14 mouse cellular contexts compared by ENCODE assay signal in the genomic region with DNA sequence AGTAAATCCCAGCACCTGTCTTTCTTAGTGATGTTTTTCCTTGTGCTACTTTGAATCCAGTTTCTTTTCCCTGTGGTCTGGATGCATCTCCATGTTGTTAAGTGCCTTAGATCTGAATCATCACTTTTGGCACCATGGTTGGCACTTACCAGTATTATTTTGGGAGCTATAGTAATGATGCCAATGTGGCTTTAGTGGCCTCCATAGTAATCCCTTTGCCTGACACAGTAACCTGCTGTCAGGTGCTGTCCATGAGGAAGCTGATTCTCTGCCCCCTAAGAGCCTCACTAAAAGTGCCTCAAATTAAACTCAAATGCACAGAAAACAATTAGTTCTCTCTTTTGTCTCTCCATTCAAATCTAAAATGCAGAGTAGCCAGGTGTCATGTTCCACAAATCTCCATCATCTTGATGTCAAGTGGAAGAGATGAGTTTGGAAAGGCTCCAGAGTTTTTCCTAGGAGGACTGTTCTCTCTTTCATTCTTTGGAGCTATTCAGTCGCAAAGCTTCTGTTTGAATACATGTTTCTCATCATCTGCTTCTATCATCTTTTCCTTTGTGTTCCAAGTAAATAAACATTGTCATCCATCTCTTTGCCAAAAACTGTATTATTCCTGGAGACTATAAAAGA.
"Had no signal": no experiment of that assay in that cellular context is flagged by ENCODE, and none has a peak within 500 bp of the region (broad histone marks: within the 10 kb centered on the region; RNA-seq: fewer than 3 reads in every experiment).

No protein-coding gene starts in this region.

- H3K4me3 ChIP-seq: kidney, embryonic 15.5 days; limb, embryonic 10.5 days; liver, embryonic 12.5 days; lung, embryonic 15.5 days; megakaryocyte, embryonic 14.5 days; midbrain, embryonic 12.5 days; stomach, embryonic 15.5 days had no signal

- H3K9me3 ChIP-seq: kidney, embryonic 15.5 days; limb, embryonic 10.5 days; liver, embryonic 12.5 days; lung, embryonic 15.5 days; megakaryocyte, embryonic 14.5 days; midbrain, embryonic 12.5 days; stomach, embryonic 15.5 days had no signal

- H3K36me3 ChIP-seq: kidney, embryonic 15.5 days; limb, embryonic 10.5 days; liver, embryonic 12.5 days; lung, embryonic 15.5 days; midbrain, embryonic 12.5 days; stomach, embryonic 15.5 days had no signal

- H3K27ac ChIP-seq: kidney, embryonic 15.5 days; limb, embryonic 10.5 days; liver, embryonic 12.5 days; lung, embryonic 15.5 days; macrophage; midbrain, embryonic 12.5 days; stomach, embryonic 15.5 days had no signal

- H3K4me2 ChIP-seq: kidney, embryonic 15.5 days; liver, embryonic 12.5 days; lung, embryonic 15.5 days; midbrain, embryonic 12.5 days; stomach, embryonic 15.5 days had no signal

- H3K27me3 ChIP-seq: kidney, embryonic 15.5 days; liver, embryonic 12.5 days; lung, embryonic 15.5 days; megakaryocyte, embryonic 14.5 days; midbrain, embryonic 12.5 days; stomach, embryonic 15.5 days had no signal

- DNase-seq: kidney, postnatal 14 days; lung, postnatal 14 days; right cerebral cortex, postnatal 4 days; thymus, adult 2 months; thymus, postnatal 25 days had no signal

- H3K4me1 ChIP-seq: kidney, embryonic 15.5 days; limb, embryonic 10.5 days; liver, embryonic 12.5 days; lung, embryonic 15.5 days; megakaryocyte, embryonic 14.5 days; midbrain, embryonic 12.5 days; stomach, embryonic 15.5 days had no signal

- H3K9ac ChIP-seq: kidney, embryonic 15.5 days; liver, embryonic 12.5 days; lung, embryonic 15.5 days; midbrain, embryonic 12.5 days; stomach, embryonic 15.5 days had no signal

- ATAC-seq: liver, embryonic 12.5 days; midbrain, embryonic 16.5 days had no signal
